Mouse (Mus musculus) neural tube, embryonic 12.5 days (tissue): ENCODE data around the gene Prdx5. TPM values are rescaled to one million over a fixed set of nuclear protein-coding genes. Genes with fewer than 3 reads are reported as not detected.
A peak's percentile ranks its signal among the peaks of the same experiment; 100 is the strongest.
"Not testable (repeated sequence)": the region's sequence is repeated elsewhere in the genome, so short reads cannot be mapped to it uniquely, and the experiment has no call there.

Source experiments
- ATAC-seq: fragments of 200-750 bp; cut with Nextera tagmentation; 2 replicates; pipeline ENCODE4 v1.8.0; 2017; ENCODE audit warnings: low read depth, mild to moderate bottlenecking, moderate TSS enrichment, moderate library complexity; ENCODE audit not compliant: low FRiP score
- H3K27ac ChIP-seq: fragments of 300-500 bp; sonication (generic); 2 replicates; pipeline ENCODE4 v1.5.1; 2016
- H3K27me3 ChIP-seq: fragments of 300-500 bp; sonication (generic); replicated peaks from 2 replicates; pipeline ENCODE4 v1.6.1; 2016; ENCODE audit warnings: mild to moderate bottlenecking
- H3K36me3 ChIP-seq: fragments of 300-500 bp; sonication (generic); 2 replicates; pipeline ENCODE4 v1.6.1; 2016; ENCODE audit warnings: mild to moderate bottlenecking
- H3K4me1 ChIP-seq: fragments of 300-500 bp; sonication (generic); 2 replicates; pipeline ENCODE4 v1.6.1; 2016
- H3K4me2 ChIP-seq: fragments of 300-500 bp; sonication (generic); replicated peaks from 2 replicates; pipeline ENCODE4 v1.6.1; 2016; ENCODE audit warnings: mild to moderate bottlenecking
- H3K4me3 ChIP-seq: fragments of 300-500 bp; sonication (generic); 2 replicates; pipeline ENCODE4 v1.5.1; 2016
- H3K9ac ChIP-seq: fragments of 300-500 bp; sonication (generic); 2 replicates; pipeline ENCODE4 v1.6.1; 2016; ENCODE audit warnings: mild to moderate bottlenecking
- H3K9me3 ChIP-seq: fragments of 300-500 bp; sonication (generic); 2 replicates; pipeline ENCODE4 v1.6.1; 2016; ENCODE audit warnings: mild to moderate bottlenecking
- WGBS: fragments of 180-500 bp; shearing (Covaris S2); methylation state at CpG from one replicate; pipeline ENCODE4 v1.1.7; 2016; 5-methylcytosine and 5-hydroxymethylcytosine counted together
- polyA plus RNA-seq: library from polyadenylated mRNA; unstranded; fragments of >200 nt; fragmentation: Nextera tagmentation; extraction: Ambion mirVana; gene quantifications from 2 replicates; pipeline ENCODE4 v1.2.1, GENCODE M21; 2016

The Prdx5 gene
- polyA plus RNA-seq, 1 experiment from 2014 or later = 198 TPM

- no peak overlapping the region for H3K4me3 ChIP-seq
- H3K9ac ChIP-seq = no peak overlapping the region
- H3K4me1 ChIP-seq = peaks cover 29% of the 10 kb centered on the region
- ATAC-seq = no peak
- 93% methylated on average over 15 of the region's 15 CpGs for WGBS
- no peak overlapping the region for H3K4me2 ChIP-seq
- no peaks in the 10 kb centered on the region for H3K27me3 ChIP-seq
- no peaks in the 10 kb centered on the region for H3K9me3 ChIP-seq
- H3K27ac ChIP-seq = no peak overlapping the region
- H3K36me3 ChIP-seq = peaks cover 33% of the 10 kb centered on the region
Observed at GRCm38 (mm10) chr19:6912205-6912970, 2.5 kb upstream of the Prdx5 start.

GRCm38 (mm10) chr19:6911101-6912074 is 1.5 kb upstream of the Prdx5 start:
- no peak overlapping the region for H3K9ac ChIP-seq
- H3K27ac ChIP-seq = no peak overlapping the region

GRCm38 (mm10) chr19:6910306-6910705 is 400 bp upstream of the Prdx5 start:
- Histone ChIP-seq H3K36me3 (peaks cover 49% of the 10 kb centered on the region), H3K4me2 (peak overlapping the region; percentile 88), H3K27ac (peak overlapping the region; percentile 93; the same call in 1 of the 2 replicates), H3K4me3 (peak overlapping the region; percentile 62), H3K9ac (peak overlapping the region; percentile 75), H3K4me1 (peaks cover 30% of the 10 kb centered on the region)
- WGBS = under 1% methylated on average over 30 of the region's 30 CpGs
- not testable (repeated sequence) for ATAC-seq, H3K9me3 ChIP-seq, H3K27me3 ChIP-seq

More at GRCm38 (mm10) chr19:6911101-6912074, 1.5 kb upstream of the Prdx5 start:
- Histone ChIP-seq H3K4me3 (peak overlapping the region; percentile 13; the same call in 1 of the 2 replicates), H3K36me3 (peaks cover 41% of the 10 kb centered on the region), H3K27me3 (no peaks in the 10 kb centered on the region), H3K9me3 (no peaks in the 10 kb centered on the region), H3K4me1 (peaks cover 30% of the 10 kb centered on the region), H3K4me2 (peak overlapping the region; percentile 88)
- 87% methylated on average over 19 of the region's 19 CpGs for WGBS
- no peak for ATAC-seq

DNA sequence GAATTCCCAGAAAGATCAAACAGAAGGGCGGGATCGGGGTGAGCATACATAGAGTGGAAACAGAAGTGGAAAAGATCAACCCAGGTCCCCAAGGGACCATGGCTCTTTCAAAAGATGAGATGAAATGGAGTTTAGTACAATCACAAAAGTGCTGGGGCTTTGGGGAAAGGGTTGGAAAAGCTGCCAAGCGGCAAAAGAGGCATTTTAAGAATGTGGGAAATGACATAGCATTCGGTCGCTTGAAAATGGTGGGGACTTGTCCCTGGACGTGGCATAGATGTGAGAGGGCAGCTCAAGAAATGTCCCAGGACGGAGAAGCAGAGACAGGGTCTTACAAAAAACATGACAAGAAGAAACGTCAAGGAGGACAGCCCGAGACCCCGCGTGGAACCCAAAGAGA is 885 bp downstream of the Prdx5 start:
- peaks cover 52% of the 10 kb centered on the region for H3K36me3 ChIP-seq

DNA sequence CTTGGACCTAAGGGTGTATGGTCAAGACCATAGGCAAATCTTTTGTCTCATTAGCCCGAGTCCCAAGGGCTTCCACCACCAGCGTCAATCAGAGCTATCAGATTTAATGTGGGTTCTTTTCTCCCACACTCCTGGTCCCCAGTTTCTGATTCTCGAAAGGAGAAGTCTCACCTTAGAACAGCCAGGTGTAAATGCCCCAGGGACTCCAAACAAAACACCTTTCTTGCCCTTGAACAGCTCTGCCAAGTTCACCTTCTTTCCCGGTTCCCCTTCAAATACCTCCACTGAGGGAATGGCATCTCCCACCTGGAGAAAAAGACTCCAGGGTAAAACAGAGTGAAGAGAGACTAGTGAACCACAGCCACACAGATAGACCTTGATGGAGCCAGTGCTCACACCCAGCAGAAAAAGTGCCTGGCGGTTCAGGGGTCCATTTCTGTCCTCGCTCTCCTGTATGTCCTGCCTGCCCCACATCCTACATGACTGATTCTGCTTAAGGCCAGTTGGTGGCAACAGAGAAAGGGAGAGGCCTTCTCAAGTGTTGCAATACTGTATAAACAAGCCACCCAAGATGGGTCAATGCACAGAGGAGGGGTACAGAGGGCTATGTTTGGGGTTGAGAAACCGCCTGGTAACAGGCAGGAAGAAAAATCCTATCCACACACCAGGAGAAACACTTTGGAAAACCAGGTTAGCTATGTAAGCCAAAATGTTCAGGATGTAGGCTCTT is 1.9 kb downstream of the Prdx5 start:
- H3K36me3 ChIP-seq = peaks cover 42% of the 10 kb centered on the region
- no peak overlapping the region for H3K4me3 ChIP-seq
- no peak for ATAC-seq
- H3K4me2 ChIP-seq = peak overlapping the region; percentile 88
- H3K9me3 ChIP-seq = no peaks in the 10 kb centered on the region
- WGBS = 91% methylated on average over 7 of the region's 7 CpGs
- no peak overlapping the region for H3K27ac ChIP-seq
- H3K4me1 ChIP-seq = peaks cover 30% of the 10 kb centered on the region
- H3K27me3 ChIP-seq = no peaks in the 10 kb centered on the region
- H3K9ac ChIP-seq = peak overlapping the region; percentile 22; the same call in 1 of the 2 replicates

More for the DNA sequence above, 885 bp downstream of the Prdx5 start:
- H3K4me3 ChIP-seq = peak overlapping the region; percentile 62
- WGBS = 13% methylated on average over 11 of the region's 11 CpGs
- no peaks in the 10 kb centered on the region for H3K27me3 ChIP-seq
- H3K9ac ChIP-seq = peak overlapping the region; percentile 75
- H3K27ac ChIP-seq = peak overlapping the region; percentile 93
- H3K4me2 ChIP-seq = peak overlapping the region; percentile 88
- no peaks in the 10 kb centered on the region for H3K9me3 ChIP-seq
- ATAC-seq = no peak
- peaks cover 30% of the 10 kb centered on the region for H3K4me1 ChIP-seq

DNA sequence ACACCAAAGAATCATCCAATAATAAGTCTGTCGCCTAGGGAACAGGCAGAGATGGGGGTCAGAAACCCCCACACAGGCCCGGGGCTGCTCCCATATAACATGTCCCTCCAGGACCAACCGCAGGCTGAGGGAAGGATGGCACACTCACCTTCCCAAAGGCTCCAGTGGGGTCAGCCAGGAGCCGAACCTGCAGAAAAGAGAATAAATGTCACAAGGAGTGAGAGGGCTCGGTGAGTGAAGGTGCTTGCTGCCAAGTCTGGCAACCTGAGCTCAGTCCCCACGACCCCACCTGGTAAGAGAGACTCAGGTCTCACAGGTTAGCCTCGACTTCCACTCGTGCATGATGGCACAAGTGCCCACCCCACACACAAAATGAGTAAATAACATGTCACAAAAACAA is 2.8 kb downstream of the Prdx5 start:
- Histone ChIP-seq H3K9me3 (no peaks in the 10 kb centered on the region), H3K36me3 (peaks cover 33% of the 10 kb centered on the region), H3K27me3 (no peaks in the 10 kb centered on the region), H3K4me3 (no peak overlapping the region), H3K4me1 (peaks cover 30% of the 10 kb centered on the region), H3K27ac (no peak overlapping the region), H3K4me2 (no peak overlapping the region), H3K9ac (0 out of 2 replicates have a peak overlapping the region, but pooled peaks have one; percentile 22)
- WGBS = 92% methylated on average over 8 of the region's 8 CpGs
- ATAC-seq = no peak

GRCm38 (mm10) chr19:6906199-6906598 is 3.7 kb downstream of the Prdx5 start:
- Histone ChIP-seq H3K4me1 (peaks cover 23% of the 10 kb centered on the region), H3K27ac (no peak overlapping the region), H3K4me2 (no peak overlapping the region), H3K36me3 (peaks cover 24% of the 10 kb centered on the region), H3K9me3 (no peaks in the 10 kb centered on the region), H3K4me3 (no peak overlapping the region), H3K27me3 (no peaks in the 10 kb centered on the region), H3K9ac (no peak overlapping the region)
- no peak for ATAC-seq
- WGBS = 94% methylated on average over 3 of the region's 3 CpGs

DNA sequence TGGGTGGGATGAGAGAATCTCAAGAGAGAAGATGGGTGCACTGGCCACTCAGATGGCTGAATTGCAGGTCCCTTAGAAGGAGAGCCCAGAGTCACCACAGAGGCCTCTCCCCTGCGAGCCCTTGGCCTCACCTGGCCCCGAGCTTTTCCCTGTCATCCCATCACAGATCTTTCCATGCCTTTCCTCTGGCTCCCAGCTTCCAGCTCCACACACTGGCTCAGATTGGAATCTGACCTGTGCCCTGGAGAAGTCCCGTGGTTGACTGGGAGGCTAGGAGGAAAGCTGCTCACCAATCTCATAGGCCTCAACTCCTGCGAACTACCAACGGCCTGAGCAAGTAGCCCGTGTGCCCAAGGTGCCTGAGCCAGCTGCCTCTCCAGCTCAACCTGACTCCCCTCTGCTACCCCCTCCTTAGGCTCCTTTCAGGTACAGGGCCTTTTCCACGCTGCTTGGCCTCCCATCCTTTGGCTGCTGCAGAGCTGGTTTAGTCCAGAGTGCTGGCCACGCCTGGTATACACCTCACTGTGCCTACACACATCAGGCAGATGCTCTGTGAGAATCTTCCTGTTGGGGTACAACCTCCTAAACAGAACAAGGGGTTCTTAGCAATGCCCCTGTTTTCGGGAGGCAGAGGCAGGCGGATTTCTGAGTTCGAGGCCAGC is 4.3 kb downstream of the Prdx5 start:
- Histone ChIP-seq H3K4me2 (no peak overlapping the region), H3K36me3 (peaks cover 21% of the 10 kb centered on the region), H3K9ac (no peak overlapping the region), H3K27me3 (no peaks in the 10 kb centered on the region), H3K27ac (no peak overlapping the region), H3K9me3 (no peaks in the 10 kb centered on the region), H3K4me3 (no peak overlapping the region), H3K4me1 (peaks cover 19% of the 10 kb centered on the region)
- 95% methylated on average over 11 of the region's 11 CpGs for WGBS
- no peak for ATAC-seq

DNA sequence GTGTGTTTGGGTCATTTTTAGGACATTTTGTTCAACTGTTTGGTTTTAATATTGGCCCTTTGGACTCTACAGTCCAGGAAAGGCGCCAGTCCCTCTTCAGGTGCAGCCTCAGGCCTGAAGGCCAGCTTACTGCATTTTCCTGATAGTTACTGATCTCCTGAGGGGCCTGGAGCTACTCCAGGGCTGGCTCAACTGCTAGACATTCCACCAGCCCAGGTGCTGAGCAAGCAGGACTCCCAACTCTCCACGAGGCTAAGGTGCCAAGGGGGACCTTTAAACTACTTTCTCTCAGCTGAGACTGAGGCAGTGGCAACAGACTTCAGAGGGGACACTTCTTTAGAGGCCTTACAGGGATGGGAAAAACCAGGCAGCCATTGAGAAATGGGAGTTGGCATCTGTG is 5.1 kb downstream of the Prdx5 start:
- Histone ChIP-seq H3K9ac (no peak overlapping the region), H3K9me3 (no peaks in the 10 kb centered on the region), H3K27ac (no peak overlapping the region), H3K27me3 (no peaks in the 10 kb centered on the region), H3K4me3 (no peak overlapping the region), H3K36me3 (peaks cover 21% of the 10 kb centered on the region), H3K4me2 (no peak overlapping the region), H3K4me1 (peaks cover 19% of the 10 kb centered on the region)
- 88% methylated on average over 2 of the region's 2 CpGs for whole genome bisulfite sequencing
- no peak for ATAC-seq

GRCm38 (mm10) chr19:6903031-6903430 is 6.9 kb downstream of the Prdx5 start:
- Histone ChIP-seq H3K4me3 (no peak overlapping the region), H3K27ac (no peak overlapping the region), H3K27me3 (no peaks in the 10 kb centered on the region), H3K36me3 (peaks cover 21% of the 10 kb centered on the region), H3K4me2 (no peak overlapping the region), H3K9ac (no peak overlapping the region), H3K4me1 (peaks cover 8% of the 10 kb centered on the region), H3K9me3 (no peaks in the 10 kb centered on the region)
- ATAC-seq = no peak
- 100% methylated on average over 1 of the region's 1 CpGs for WGBS

DNA sequence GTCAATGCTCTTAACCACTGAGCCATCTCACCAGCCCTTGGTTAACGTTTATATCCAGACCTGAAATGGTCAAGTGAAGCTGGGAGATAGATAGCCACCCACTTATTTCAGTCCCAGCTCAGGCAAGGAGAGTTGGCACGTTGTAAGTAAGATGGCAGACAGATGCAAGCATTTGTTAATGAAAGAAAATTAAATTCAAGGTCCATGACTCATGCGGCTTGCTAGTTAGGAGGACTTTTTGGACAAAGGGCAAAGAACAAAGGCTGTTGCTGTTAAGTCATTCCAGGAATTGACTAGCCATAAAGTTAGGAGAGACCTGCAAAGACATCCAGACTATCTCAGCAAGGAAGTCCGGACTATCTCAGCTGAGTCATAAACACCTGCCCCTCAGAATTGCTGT is 10.3 kb downstream of the Prdx5 start:
- H3K9me3 ChIP-seq = peaks cover 11% of the 10 kb centered on the region; the same call in 1 of the 2 replicates
- WGBS = 74% methylated on average over 4 of the region's 4 CpGs
- no peaks in the 10 kb centered on the region for H3K27me3 ChIP-seq
- H3K4me2 ChIP-seq = no peak overlapping the region
- no peaks in the 10 kb centered on the region for H3K4me1 ChIP-seq
- H3K36me3 ChIP-seq = no peaks in the 10 kb centered on the region; the same call in 1 of the 2 replicates
- ATAC-seq = no peak
- no peak overlapping the region for H3K9ac ChIP-seq
- no peak overlapping the region for H3K27ac ChIP-seq
- no peak overlapping the region for H3K4me3 ChIP-seq
